Mouse (Mus musculus) urinary bladder, postnatal 10 days (tissue): Measurements from ENCODE around the gene Ccdc78.

Experiments
- DNase-seq: peaks from one replicate; pipeline ENCODE4 v3.0.0; 2022; ENCODE audit warnings: low spot score

Gene Ccdc78

DNA sequence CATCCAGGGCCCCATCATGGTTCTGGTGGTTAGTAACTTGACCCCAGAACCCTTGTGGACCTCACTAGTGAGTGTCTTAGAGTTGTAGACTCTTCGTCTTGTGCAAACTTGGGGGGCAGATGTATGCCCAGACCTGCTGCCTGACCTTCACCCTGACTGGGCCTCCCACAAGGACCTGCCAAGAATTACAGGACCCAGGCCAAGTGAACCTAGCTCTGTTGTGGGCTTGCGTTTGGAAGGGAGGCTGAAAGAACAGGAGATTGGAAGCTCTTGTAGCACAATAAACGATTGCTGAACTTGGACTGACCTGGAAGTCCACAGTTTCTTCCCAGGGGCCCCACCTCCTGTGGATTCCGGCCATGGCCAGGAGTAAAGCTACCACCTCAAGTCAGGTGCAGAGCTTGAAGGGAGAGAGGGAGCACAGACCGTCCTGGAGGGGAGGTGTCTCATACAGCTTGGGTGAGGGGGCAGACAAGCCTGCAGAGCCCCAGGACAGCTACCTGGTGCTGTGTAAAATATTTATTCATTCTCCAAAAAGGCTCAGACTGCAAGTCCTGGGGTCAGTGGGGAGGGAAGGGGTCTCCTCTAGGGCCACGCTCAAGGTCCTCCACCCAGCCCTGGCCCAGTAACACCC lies 47.7 kb downstream of the Ccdc78 start:
- no peak for DNase-seq

DNA sequence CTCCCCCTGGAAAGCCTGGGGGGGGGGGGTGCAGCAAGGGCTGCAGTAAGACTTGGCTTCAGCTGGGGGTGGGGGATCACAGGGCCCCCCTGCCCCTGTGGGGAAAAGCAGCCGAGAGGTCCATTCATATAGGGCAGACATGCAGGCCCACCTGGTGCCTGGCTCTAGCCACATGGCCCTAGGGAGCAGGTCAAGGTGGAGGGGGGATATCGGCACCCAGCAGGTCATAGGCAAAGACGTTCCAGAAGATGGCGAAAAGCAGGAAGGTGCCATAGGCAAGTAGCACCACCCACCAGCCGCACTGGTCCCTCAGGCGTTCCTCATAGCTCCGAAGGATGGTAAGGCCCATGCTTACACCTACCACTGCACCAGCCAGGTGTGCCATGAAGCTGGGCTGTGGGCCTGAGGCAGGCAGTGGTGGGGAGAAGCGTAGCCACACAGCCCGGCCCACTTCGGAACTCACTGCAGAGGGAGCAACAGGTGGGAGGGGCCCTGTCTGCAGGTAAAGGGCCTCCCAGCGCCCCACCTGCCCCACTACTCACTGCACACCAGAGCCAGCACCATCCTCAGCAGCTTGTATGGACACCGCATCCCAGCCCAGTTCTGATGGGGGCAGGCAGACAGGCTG lies 48.3 kb downstream of the Ccdc78 start:
- DNase-seq, result no peak

DNA sequence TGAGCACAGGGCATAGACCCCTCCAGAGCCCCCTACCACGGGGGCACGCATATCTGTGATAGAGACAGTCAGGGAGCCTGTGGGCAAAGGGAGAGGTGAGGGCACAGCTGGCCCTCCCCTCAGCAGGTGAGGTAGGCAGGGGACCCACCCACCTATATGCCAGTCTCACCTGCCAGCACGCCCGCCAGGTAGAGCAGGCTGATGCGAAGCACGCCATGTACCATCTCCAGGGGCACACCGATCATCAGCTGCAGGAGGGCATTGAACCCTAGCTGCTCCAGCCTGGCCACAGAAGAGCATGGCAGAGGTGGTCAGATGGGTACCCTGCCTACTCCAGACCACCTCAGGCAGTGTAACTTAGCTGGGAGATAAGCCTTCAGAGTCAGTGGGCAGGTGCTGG lies 48.9 kb downstream of the Ccdc78 start:
- DNase-seq, result no peak

DNA sequence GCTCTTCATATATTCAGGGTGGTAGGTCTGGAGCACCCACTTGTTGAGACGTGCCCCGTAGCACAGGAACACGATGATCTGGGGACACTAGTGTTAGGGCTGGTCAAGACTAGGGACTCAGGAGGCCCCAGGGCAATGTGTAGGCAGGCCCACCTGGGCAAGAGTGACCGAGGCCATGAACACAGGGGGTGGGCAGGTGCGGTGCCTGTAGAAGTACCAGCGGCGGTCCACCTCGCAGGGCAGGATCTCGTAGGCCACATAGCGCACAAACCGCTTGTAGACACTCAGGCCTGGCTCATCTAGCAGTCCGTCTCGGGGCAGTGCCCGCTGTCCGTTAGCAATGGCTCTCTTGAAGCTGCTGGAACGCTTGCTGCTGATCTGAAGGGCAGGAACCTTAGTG lies 49.4 kb downstream of the Ccdc78 start:
- no peak for DNase-seq

DNA sequence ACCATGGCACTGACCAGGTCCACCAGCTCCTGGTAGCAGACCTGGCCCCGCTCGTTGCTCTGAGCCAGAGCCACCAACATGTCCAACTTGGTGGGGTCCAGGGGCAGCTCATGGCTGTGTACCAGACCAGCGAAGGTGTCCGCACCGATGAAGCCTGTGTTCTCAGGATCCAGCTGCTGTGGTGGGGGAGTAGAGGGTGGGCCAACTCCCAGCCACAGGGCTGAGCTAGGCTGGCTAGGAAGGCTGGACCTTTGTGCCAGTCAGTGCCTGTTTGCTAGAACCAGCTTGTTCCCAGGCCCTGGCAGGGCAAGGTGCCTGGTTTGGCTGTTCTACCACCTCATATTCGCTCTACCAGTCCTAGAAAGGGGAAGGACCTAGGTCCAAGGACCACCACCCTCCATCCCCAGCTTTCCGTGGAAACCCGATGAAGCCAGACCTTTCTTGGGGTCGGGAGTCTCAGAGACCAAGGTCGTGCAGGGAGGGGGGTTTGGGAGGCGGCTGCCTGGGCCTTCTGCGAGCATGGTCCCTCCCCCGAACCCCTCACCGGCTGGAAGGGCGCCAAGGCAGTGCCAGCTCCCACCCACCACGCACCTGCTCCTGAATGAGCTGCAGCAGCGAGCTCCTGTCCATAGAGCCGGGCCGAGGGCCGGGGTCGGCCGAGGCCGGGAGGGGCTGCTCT lies 50.2 kb downstream of the Ccdc78 start:
- DNase-seq, result no peak

DNA sequence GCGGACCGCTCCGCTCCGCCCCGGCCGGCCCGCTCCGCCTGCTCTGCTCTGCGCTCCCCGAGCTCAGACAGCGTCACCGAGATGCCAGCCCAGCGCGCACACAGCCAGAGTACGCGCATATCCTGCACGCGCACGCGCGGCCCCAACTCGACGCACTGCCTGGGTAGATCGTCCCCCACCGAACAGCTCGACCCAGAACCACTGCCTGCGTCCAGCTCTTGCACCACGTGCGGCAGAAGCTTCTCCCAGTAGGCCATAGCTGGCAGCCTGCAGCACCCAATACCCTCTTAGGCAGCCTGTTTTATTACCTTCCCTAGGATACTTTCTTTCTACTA lies 50.7 kb downstream of the Ccdc78 start, which contains the start of gene Rhbdl1:
Gene Rhbdl1 (minus strand): TSS at position 220 of the 335 bp plus-strand sequence.
- DNase-seq, result no peak

DNA sequence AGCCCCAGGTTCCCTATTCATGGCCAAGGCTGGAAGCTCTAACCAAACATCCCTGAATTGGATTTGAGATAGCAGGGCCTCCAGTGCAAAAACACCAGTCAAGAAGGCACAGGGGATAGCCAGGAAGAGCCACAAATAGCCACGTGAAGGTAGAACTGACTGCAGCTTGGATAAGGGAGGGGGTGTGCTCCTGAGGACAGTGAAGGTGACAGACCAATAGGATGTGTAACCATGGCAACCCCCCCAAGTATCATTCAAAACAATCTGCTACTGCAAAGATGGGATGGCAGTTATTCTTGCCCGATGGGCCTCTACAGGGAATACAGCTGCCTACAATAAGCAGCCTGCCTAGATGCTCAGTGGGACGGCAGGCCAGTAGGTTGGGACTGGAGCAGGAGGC lies 51.2 kb downstream of the Ccdc78 start:
- no peak for DNase-seq

DNA sequence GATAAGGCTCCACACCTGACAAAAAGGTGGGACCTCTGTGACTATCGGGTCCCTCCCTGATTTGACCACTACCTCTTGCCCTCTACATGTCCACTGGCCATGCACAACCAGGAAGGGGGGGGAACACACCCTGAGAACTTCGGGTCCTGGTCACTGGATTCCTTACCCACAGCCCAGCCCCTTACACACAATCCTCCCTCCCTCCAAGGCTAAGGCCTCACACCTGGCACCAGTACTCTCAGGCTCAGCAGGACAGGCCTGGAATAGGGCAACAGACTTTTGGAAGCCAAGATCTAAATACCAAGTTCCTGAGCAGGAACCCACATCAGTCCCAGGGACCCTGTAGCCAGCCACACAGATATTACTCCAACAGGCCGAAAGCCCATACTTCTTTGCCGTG lies 52.5 kb downstream of the Ccdc78 start:
- no peak for DNase-seq

DNA sequence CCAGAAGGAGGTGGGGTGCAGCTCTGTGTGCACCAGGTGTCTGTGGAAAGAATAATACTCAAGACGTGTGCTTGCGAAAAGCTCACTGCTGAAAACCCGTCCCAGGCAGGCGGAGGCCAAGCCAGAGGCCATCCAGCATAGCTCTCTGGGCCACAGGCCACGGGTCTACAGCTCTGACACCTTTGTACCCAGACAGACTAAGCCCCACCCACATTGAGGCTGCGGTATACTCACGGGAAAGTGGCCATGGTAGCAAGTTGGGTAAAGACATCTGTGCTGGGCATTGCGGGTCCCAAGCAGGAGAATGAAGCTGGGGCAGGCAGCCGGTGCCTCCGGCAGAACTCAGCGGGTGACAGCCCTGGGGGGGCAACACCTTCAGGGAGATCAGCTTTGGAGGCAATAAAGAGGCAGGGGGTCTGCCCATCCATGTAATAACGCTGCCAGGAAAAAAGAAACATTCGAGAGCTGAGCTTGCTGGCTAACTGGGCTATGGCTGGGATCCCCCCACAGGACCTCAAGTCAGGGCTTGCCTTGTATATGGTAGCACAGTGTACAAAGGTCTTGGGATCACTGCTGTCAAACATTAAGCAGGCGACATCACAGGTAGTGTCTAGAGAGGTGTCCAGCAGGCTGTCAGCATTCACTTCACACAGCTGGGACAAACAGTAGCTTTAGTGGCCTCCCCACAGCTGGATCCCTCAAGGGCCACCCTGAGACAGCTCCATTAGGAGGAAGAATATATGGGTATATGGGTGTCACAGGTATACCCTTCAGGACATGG lies 53.3 kb downstream of the Ccdc78 start:
- DNase-seq, result no peak
